Mouse (Mus musculus): ENCODE measurements around the gene Lsm10.

- TF ChIP-seq CTCF (IDR thresholded peaks at IDR 0.05; ENCODE audit: low read depth) (no peak), EP300 (IDR thresholded peaks at IDR 0.05; ENCODE audit: low read depth) (no peak)
Observed at GRCm38 (mm10) chr4:126130502-126130901, 34.1 kb downstream of the Lsm10 start.
